Mouse (Mus musculus) neural tube, embryonic 14.5 days (tissue): ENCODE data around the gene Ppp2r5e. TPM values are rescaled to one million over a fixed set of nuclear protein-coding genes. Genes with fewer than 3 reads are reported as not detected.

Experiments used
- ATAC-seq: fragments of 200-750 bp; cut with Nextera tagmentation; 2 replicates; pipeline ENCODE4 v1.8.0; 2017; ENCODE audit warnings: low read depth, mild to moderate bottlenecking, moderate TSS enrichment, moderate library complexity
- H3K27ac ChIP-seq: fragments of 300-500 bp; sonication (generic); 2 replicates; pipeline ENCODE4 v1.5.1; 2014; ENCODE audit warnings: low read depth, mild to moderate bottlenecking, control low read depth, low read length, moderate library complexity, mixed read lengths
- H3K27me3 ChIP-seq: fragments of 300-500 bp; sonication (generic); 2 replicates; pipeline ENCODE4 v1.6.1; 2014; ENCODE audit warnings: low read length; ENCODE audit not compliant: control insufficient read depth, insufficient read depth
- H3K36me3 ChIP-seq: fragments of 300-500 bp; sonication (generic); 2 replicates; pipeline ENCODE4 v1.6.1; 2014; ENCODE audit warnings: low read length, mixed read lengths; ENCODE audit not compliant: control insufficient read depth, insufficient read depth
- H3K4me1 ChIP-seq: fragments of 300-500 bp; sonication (generic); 2 replicates; pipeline ENCODE4 v1.6.1; 2014; ENCODE audit warnings: low read length; ENCODE audit not compliant: control insufficient read depth, insufficient read depth
- H3K4me2 ChIP-seq: fragments of 300-500 bp; sonication (generic); 2 replicates; pipeline ENCODE4 v1.6.1; 2014; ENCODE audit warnings: mild to moderate bottlenecking, low read depth, low read length, control low read depth
- H3K4me3 ChIP-seq: fragments of 300-500 bp; sonication (generic); 2 replicates; pipeline ENCODE4 v1.5.1; 2014; ENCODE audit warnings: low read depth, low read length, control low read depth, mixed read lengths
- H3K9ac ChIP-seq: fragments of 300-500 bp; sonication (generic); replicated peaks from 2 replicates; pipeline ENCODE4 v1.6.1; 2014; ENCODE audit warnings: low read depth, mild to moderate bottlenecking, control low read depth, low read length, mixed read lengths
- H3K9me3 ChIP-seq: fragments of 300-500 bp; sonication (generic); 2 replicates; pipeline ENCODE4 v1.6.1; 2016; ENCODE audit warnings: low read length; ENCODE audit not compliant: control insufficient read depth
- WGBS: fragments of 180-500 bp; shearing (Covaris S2); extraction: QIAGEN DNeasy Blood & Tissue Kit; methylation state at CpG from one replicate; pipeline ENCODE4 v1.1.7; 2014; 5-methylcytosine and 5-hydroxymethylcytosine counted together
- polyA plus RNA-seq: library from polyadenylated mRNA; unstranded; fragments of >200 nt; fragmentation: Nextera tagmentation; extraction: Ambion mirVana; gene quantifications from 2 replicates; pipeline ENCODE4 v1.2.1, GENCODE M21; 2014

Ppp2r5e gene
- polyA plus RNA-seq: 24.2 and 25.7 TPM in 2 replicates

DNA sequence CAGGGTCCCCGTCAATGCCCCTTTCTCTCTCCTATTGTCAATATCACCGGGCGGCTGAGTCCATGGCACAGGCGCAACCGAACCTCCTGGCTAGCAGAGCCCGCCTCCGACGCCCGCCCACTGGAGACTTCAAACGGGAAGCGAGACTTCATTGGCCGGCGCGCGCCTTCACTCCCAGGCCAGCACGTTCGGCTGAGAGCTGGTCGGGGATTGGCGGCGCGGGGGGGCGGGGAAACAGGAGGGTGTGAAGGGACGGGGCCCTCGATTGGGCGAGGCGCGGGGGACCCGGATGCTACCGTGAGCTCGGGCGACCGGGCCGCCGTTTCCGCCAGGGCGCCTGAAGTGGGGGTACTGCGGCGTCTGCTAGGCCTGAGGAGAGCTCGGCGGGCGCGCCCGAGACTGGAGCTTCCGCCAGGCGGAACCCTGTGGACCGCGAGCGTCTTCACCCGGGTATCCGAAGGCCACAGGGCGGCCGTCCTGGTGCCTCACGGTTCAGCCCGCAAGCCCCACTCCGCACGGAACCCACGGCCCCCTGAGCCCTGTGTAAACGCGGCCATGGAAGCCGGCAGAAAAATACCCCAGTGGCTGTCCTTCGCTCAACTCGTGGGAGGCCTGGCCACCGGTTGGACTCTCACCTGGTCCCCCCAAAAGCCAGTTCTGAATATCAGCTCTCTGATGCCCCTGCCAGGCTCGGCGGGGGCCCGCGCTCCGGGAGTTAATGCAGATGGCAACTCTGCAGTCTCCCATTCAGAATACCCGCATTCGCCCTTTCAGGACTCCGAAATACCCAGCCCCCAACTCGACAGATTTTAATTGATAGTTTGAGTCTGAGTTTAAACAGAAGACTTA lies at the start of gene Ppp2r5e:
TSS of gene Ppp2r5e (minus strand) at position 92 of the 849 bp plus-strand sequence.
- H3K9me3 ChIP-seq: no peaks in the 10 kb centered on the region
- H3K4me3 ChIP-seq: peak within 1 kb of the TSS; percentile 100
- H3K4me1 ChIP-seq: peaks cover 13% of the 10 kb centered on the region
- peak; percentile 99 for ATAC-seq
- peak within 1 kb of the TSS; percentile 79 for H3K4me2 ChIP-seq
- H3K27me3 ChIP-seq: no peaks in the 10 kb centered on the region
- H3K9ac ChIP-seq: peak within 1 kb of the TSS; percentile 95
- WGBS: under 1% methylated on average over 69 of the region's 72 CpGs
- H3K27ac ChIP-seq: peak within 1 kb of the TSS; percentile 96
- peaks cover 6% of the 10 kb centered on the region; the same call in 1 of the 2 replicates for H3K36me3 ChIP-seq

DNA sequence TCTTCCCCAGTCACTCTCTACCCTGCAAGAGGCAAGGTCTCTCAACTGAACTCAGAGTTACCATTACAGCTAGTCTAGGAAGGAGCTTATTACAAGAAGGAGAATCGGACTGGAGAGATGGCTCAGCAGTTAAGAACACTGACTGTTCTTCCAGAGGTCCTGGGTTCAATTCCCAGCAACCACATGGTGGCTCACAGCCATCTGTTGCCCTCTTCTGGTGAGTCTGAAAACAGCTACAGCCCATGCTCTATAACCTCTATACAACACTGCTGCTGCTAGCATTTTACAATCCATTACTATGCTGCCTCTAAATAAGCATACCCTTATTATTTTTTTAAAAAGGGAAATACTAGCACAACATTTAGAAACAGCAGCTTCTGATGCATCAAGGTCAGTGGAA lies 49.7 kb upstream of the Ppp2r5e start:
- Histone ChIP-seq H3K27ac (no peak overlapping the region), H3K36me3 (no peaks in the 10 kb centered on the region), H3K4me3 (no peak overlapping the region), H3K9me3 (no peaks in the 10 kb centered on the region), H3K9ac (no peak overlapping the region), H3K4me2 (no peak overlapping the region), H3K27me3 (no peaks in the 10 kb centered on the region), H3K4me1 (no peaks in the 10 kb centered on the region)
- 95% methylated on average over 1 of the region's 1 CpGs for WGBS
- ATAC-seq: no peak

- Histone ChIP-seq H3K4me1 (no peaks in the 10 kb centered on the region), H3K4me3 (no peak overlapping the region), H3K27ac (no peak overlapping the region), H3K9ac (no peak overlapping the region), H3K4me2 (no peak overlapping the region), H3K36me3 (no peaks in the 10 kb centered on the region), H3K27me3 (no peaks in the 10 kb centered on the region), H3K9me3 (no peaks in the 10 kb centered on the region)
- WGBS: 97% methylated on average over 1 of the region's 1 CpGs
- ATAC-seq: no peak
These were observed 45.7 kb upstream of the Ppp2r5e start for GRCm38 (mm10) chr12:75641726-75642125.

GRCm38 (mm10) chr12:75638345-75638744 lies 42.3 kb upstream of the Ppp2r5e start:
- no peak for ATAC-seq
- WGBS: 93% methylated on average over 2 of the region's 2 CpGs

DNA sequence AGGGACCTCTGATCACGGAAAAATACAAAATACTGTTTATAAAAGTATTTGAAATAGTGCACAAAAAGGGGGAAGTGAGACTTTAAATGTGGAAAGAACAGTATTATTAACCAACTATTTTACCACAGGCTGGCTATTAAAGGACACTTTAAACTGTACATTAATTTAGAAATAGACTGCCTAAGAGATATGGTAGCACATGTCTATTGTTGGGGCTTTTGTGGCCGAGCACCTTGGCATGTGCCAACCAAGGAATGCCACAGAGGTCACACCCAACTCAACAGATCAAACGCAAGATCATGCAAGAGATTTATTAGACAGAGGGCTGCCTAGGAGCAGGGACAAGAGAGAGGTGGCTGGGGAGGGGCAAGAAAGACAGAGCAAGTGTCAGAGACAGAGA lies 41.1 kb upstream of the Ppp2r5e start:
- Histone ChIP-seq H3K27ac (no peak overlapping the region), H3K9me3 (no peaks in the 10 kb centered on the region), H3K4me1 (no peaks in the 10 kb centered on the region), H3K27me3 (no peaks in the 10 kb centered on the region), H3K4me3 (no peak overlapping the region), H3K4me2 (no peak overlapping the region), H3K36me3 (no peaks in the 10 kb centered on the region; the same call in 1 of the 2 replicates), H3K9ac (no peak overlapping the region)
- WGBS: 87% methylated on average over 3 of the region's 3 CpGs
- no peak for ATAC-seq

More at GRCm38 (mm10) chr12:75638345-75638744, 42.3 kb upstream of the Ppp2r5e start:
- Histone ChIP-seq H3K9me3 (no peaks in the 10 kb centered on the region), H3K36me3 (no peaks in the 10 kb centered on the region), H3K4me3 (no peak overlapping the region), H3K27me3 (no peaks in the 10 kb centered on the region), H3K27ac (no peak overlapping the region), H3K9ac (no peak overlapping the region), H3K4me1 (no peaks in the 10 kb centered on the region), H3K4me2 (no peak overlapping the region)

- H3K4me1 ChIP-seq: no peaks in the 10 kb centered on the region
- H3K9me3 ChIP-seq: no peaks in the 10 kb centered on the region
- no peak overlapping the region for H3K4me2 ChIP-seq
- no peak overlapping the region for H3K9ac ChIP-seq
- H3K4me3 ChIP-seq: no peak overlapping the region
- H3K27ac ChIP-seq: no peak overlapping the region
- H3K36me3 ChIP-seq: no peaks in the 10 kb centered on the region; the same call in 1 of the 2 replicates
- no peak for ATAC-seq
- WGBS: 91% methylated on average over 10 of the region's 10 CpGs
- no peaks in the 10 kb centered on the region for H3K27me3 ChIP-seq
These were observed 39.9 kb upstream of the Ppp2r5e start for GRCm38 (mm10) chr12:75635771-75636430.

DNA sequence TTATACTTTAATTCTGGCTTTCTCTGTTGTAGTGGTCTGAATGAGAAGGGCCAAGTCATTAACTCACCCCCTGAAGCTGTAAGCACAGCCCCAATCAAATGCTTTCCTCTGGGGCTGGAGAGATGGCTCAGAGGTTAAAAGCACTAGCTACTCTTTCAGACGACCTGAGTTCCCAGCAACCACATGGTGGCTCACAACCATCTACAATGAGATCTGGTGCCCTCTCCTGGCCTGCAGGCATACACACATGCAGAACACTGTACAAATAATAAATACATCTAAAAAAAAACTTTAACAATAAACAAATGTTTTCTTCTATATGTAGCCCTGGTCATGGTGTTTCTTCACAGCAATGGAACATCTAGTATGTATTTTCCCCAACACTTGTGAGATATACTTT lies 33.6 kb upstream of the Ppp2r5e start:
- Histone ChIP-seq H3K36me3 (no peaks in the 10 kb centered on the region; the same call in 1 of the 2 replicates), H3K4me1 (no peaks in the 10 kb centered on the region), H3K27me3 (no peaks in the 10 kb centered on the region), H3K27ac (no peak overlapping the region), H3K4me3 (no peak overlapping the region), H3K9me3 (no peaks in the 10 kb centered on the region), H3K4me2 (no peak overlapping the region), H3K9ac (no peak overlapping the region)
- ATAC-seq: no peak
- WGBS: 63% methylated on average over 1 of the region's 1 CpGs

GRCm38 (mm10) chr12:75623292-75623691 lies 27.2 kb upstream of the Ppp2r5e start:
- no peak overlapping the region for H3K9ac ChIP-seq
- no peaks in the 10 kb centered on the region for H3K36me3 ChIP-seq
- H3K4me2 ChIP-seq: no peak overlapping the region
- H3K27me3 ChIP-seq: no peaks in the 10 kb centered on the region
- H3K4me3 ChIP-seq: no peak overlapping the region
- H3K27ac ChIP-seq: no peak overlapping the region
- 97% methylated on average over 5 of the region's 5 CpGs for whole genome bisulfite sequencing
- no peaks in the 10 kb centered on the region for H3K4me1 ChIP-seq
- ATAC-seq: no peak
- H3K9me3 ChIP-seq: no peaks in the 10 kb centered on the region

DNA sequence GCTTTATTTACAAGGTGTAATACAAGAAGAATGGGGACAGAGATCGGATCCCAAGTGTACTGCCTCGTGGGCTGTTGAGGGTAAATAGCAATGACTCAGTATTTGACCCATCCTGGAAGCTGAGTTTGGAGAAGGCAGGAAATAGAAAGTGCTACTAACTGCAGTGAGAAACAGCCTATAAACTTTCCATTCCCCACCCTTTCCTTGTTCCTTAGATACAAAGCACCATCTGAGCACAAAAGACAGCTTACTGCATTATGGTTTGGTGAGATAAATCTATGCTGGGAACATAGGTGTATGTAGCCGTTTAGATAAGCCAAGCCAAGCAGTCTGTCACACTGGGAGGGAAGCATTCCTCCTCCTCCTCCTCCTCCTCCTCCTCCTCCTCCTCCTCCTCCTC lies 26.8 kb upstream of the Ppp2r5e start:
- H3K4me1 ChIP-seq: no peaks in the 10 kb centered on the region
- no peaks in the 10 kb centered on the region for H3K9me3 ChIP-seq
- ATAC-seq: no peak
- H3K27me3 ChIP-seq: no peaks in the 10 kb centered on the region
- H3K36me3 ChIP-seq: no peaks in the 10 kb centered on the region
- H3K4me2 ChIP-seq: no peak overlapping the region
- 83% methylated on average over 3 of the region's 3 CpGs for WGBS
- no peak overlapping the region for H3K4me3 ChIP-seq
- H3K9ac ChIP-seq: no peak overlapping the region
- H3K27ac ChIP-seq: no peak overlapping the region
